Mouse (Mus musculus) neural tube, embryonic 14.5 days (tissue): ENCODE data around the gene Arhgef5. TPM values are rescaled to one million over a fixed set of nuclear protein-coding genes. Genes with fewer than 3 reads are reported as not detected.
"Not testable (repeated sequence)": the region's sequence is repeated elsewhere in the genome, so short reads cannot be mapped to it uniquely, and the experiment has no call there.

Source experiments
- ATAC-seq: fragments of 200-750 bp; cut with Nextera tagmentation; 2 replicates; pipeline ENCODE4 v1.8.0; 2017; ENCODE audit warnings: low read depth, mild to moderate bottlenecking, moderate TSS enrichment, moderate library complexity
- H3K27ac ChIP-seq: fragments of 300-500 bp; sonication (generic); 2 replicates; pipeline ENCODE4 v1.5.1; 2014; ENCODE audit warnings: low read depth, mild to moderate bottlenecking, control low read depth, low read length, moderate library complexity, mixed read lengths
- H3K27me3 ChIP-seq: fragments of 300-500 bp; sonication (generic); 2 replicates; pipeline ENCODE4 v1.6.1; 2014; ENCODE audit warnings: low read length; ENCODE audit not compliant: control insufficient read depth, insufficient read depth
- H3K36me3 ChIP-seq: fragments of 300-500 bp; sonication (generic); 2 replicates; pipeline ENCODE4 v1.6.1; 2014; ENCODE audit warnings: low read length, mixed read lengths; ENCODE audit not compliant: control insufficient read depth, insufficient read depth
- H3K4me1 ChIP-seq: fragments of 300-500 bp; sonication (generic); 2 replicates; pipeline ENCODE4 v1.6.1; 2014; ENCODE audit warnings: low read length; ENCODE audit not compliant: control insufficient read depth, insufficient read depth
- H3K4me2 ChIP-seq: fragments of 300-500 bp; sonication (generic); 2 replicates; pipeline ENCODE4 v1.6.1; 2014; ENCODE audit warnings: mild to moderate bottlenecking, low read depth, low read length, control low read depth
- H3K4me3 ChIP-seq: fragments of 300-500 bp; sonication (generic); 2 replicates; pipeline ENCODE4 v1.5.1; 2014; ENCODE audit warnings: low read depth, low read length, control low read depth, mixed read lengths
- H3K9ac ChIP-seq: fragments of 300-500 bp; sonication (generic); replicated peaks from 2 replicates; pipeline ENCODE4 v1.6.1; 2014; ENCODE audit warnings: low read depth, mild to moderate bottlenecking, control low read depth, low read length, mixed read lengths
- H3K9me3 ChIP-seq: fragments of 300-500 bp; sonication (generic); 2 replicates; pipeline ENCODE4 v1.6.1; 2016; ENCODE audit warnings: low read length; ENCODE audit not compliant: control insufficient read depth
- WGBS: fragments of 180-500 bp; shearing (Covaris S2); extraction: QIAGEN DNeasy Blood & Tissue Kit; methylation state at CpG from one replicate; pipeline ENCODE4 v1.1.7; 2014; 5-methylcytosine and 5-hydroxymethylcytosine counted together
- polyA plus RNA-seq: library from polyadenylated mRNA; unstranded; fragments of >200 nt; fragmentation: Nextera tagmentation; extraction: Ambion mirVana; gene quantifications from 2 replicates; pipeline ENCODE4 v1.2.1, GENCODE M21; 2014

The Arhgef5 gene
- polyA plus RNA-seq = 0.80 and 2.9 TPM in 2 replicates

GRCm38 (mm10) chr6:43265363-43266041 is at the start of gene Arhgef5:
Gene Arhgef5 (plus strand): TSS chr6:43265582.
- H3K4me1 ChIP-seq = peaks cover 3% of the 10 kb centered on the region; the same call in 1 of the 2 replicates
- WGBS = 1% methylated on average over 48 of the region's 48 CpGs
- H3K9me3 ChIP-seq = no peaks in the 10 kb centered on the region
- H3K36me3 ChIP-seq = no peaks in the 10 kb centered on the region
- H3K4me3 ChIP-seq = peak within 1 kb of the TSS; percentile 43
- ATAC-seq = peak; percentile 79
- H3K27ac ChIP-seq = no peak within 1 kb of the TSS
- H3K4me2 ChIP-seq = peak within 1 kb of the TSS; percentile 80
- peaks cover 8% of the 10 kb centered on the region; the same call in 1 of the 2 replicates for H3K27me3 ChIP-seq
- peak within 1 kb of the TSS; percentile 46 for H3K9ac ChIP-seq

- not testable (repeated sequence) for H3K27me3 ChIP-seq, H3K4me3 ChIP-seq, H3K9ac ChIP-seq, H3K36me3 ChIP-seq, ATAC-seq, H3K9me3 ChIP-seq, H3K27ac ChIP-seq, H3K4me1 ChIP-seq, H3K4me2 ChIP-seq
- WGBS = 85% methylated on average over 1 of the region's 1 CpGs
Observed at GRCm38 (mm10) chr6:43231255-43231654, 34.1 kb upstream of the Arhgef5 start, which contains the start of gene Olfr47. Gene Olfr47 (plus strand): TSS chr6:43231529.

DNA sequence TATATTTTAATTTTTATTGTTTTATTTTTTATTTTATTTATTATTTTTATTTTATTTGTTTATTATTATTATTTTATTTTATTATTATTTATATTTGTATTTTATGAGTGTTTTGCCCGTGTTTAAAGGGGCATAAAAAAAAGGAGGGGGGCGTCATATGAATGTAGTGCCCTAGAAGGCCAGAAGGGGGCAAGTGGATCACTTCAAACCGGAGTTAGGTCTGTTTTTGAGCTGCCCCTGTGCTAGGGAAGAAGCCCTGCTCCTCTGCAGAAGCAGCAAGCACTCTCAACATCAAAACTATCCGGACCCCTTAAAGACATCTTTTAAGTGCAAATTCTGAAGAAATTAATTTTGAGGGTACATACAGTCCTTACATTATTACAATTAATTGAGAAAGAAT is 23.3 kb upstream of the Arhgef5 start:
- H3K9ac ChIP-seq = no peak overlapping the region
- no peaks in the 10 kb centered on the region for H3K27me3 ChIP-seq
- no peaks in the 10 kb centered on the region for H3K9me3 ChIP-seq
- no peak overlapping the region for H3K4me3 ChIP-seq
- no peaks in the 10 kb centered on the region for H3K36me3 ChIP-seq
- H3K4me1 ChIP-seq = no peaks in the 10 kb centered on the region
- no peak overlapping the region for H3K4me2 ChIP-seq
- WGBS = 15% methylated on average over 4 of the region's 4 CpGs
- ATAC-seq = no peak
- H3K27ac ChIP-seq = no peak overlapping the region

- WGBS = 79% methylated on average over 3 of the region's 3 CpGs
- no peak overlapping the region for H3K4me3 ChIP-seq
- H3K4me1 ChIP-seq = no peaks in the 10 kb centered on the region
- no peaks in the 10 kb centered on the region for H3K9me3 ChIP-seq
- H3K36me3 ChIP-seq = no peaks in the 10 kb centered on the region
- no peak overlapping the region for H3K9ac ChIP-seq
- H3K27ac ChIP-seq = no peak overlapping the region
- no peak for ATAC-seq
- no peaks in the 10 kb centered on the region for H3K27me3 ChIP-seq
- no peak overlapping the region for H3K4me2 ChIP-seq
Observed at GRCm38 (mm10) chr6:43247396-43247795, 18.0 kb upstream of the Arhgef5 start.

DNA sequence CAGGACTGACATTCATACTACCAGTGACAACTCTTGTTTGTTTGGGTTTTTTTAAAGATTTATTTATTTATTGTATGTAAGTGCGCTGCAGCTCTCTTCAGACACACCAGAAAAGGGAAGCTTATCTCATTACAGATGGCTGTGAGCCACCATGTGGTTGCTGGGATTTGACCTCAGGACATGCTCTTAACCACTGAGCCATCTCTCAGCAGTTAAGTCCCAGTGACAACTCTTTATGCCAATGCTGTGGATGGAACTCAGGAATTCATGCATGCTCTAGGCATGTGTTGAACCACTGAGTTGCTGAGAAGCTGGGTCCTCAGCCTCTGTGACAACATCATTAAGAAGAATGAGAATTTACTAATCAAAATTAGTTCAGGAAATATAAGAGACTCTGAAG is 12.4 kb upstream of the Arhgef5 start:
- Histone ChIP-seq H3K9ac (no peak overlapping the region), H3K4me3 (no peak overlapping the region), H3K27ac (no peak overlapping the region), H3K4me1 (no peaks in the 10 kb centered on the region), H3K9me3 (no peaks in the 10 kb centered on the region), H3K36me3 (no peaks in the 10 kb centered on the region), H3K4me2 (no peak overlapping the region), H3K27me3 (no peaks in the 10 kb centered on the region)
- no peak for ATAC-seq
- WGBS = 91% methylated on average over 1 of the region's 1 CpGs

DNA sequence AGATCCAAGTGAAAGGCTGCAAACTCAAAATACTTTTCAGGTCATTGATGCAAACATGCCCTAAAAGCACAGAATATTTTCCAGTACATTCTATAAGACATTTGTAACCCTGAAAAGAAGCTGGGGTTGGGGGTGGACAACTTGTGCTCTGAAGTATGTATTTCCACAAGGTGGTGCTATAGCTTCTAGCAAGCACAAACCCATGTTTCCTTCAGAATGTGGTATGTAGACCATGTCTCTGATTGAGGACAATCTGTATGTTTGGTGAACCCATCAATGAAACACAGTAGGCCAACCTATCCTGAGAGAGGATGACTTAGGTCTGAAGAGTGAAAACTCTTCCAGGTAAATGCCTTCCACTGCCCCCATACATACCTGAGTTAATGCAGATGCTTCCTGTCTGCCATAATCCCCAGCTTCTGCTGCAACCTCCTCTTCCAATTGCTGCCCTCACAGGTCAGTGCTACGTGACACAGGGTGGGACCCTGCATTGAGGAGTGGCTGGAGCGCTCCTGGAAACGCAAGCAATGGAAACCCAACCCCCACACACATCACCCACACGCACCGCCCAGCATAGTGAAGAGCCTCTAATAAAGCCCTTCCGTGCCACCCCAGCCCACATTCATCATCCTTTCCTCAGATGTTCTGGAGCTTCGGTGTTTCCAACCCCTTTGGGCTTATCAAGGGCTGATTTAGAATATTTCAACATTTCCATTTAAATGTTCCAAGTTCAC is 11.0 kb upstream of the Arhgef5 start:
- no peak overlapping the region for H3K27ac ChIP-seq
- H3K9ac ChIP-seq = no peak overlapping the region
- WGBS = 62% methylated on average over 7 of the region's 7 CpGs
- no peaks in the 10 kb centered on the region for H3K4me1 ChIP-seq
- no peak for ATAC-seq
- H3K27me3 ChIP-seq = no peaks in the 10 kb centered on the region
- no peak overlapping the region for H3K4me3 ChIP-seq
- no peak overlapping the region for H3K4me2 ChIP-seq
- no peaks in the 10 kb centered on the region for H3K9me3 ChIP-seq
- H3K36me3 ChIP-seq = no peaks in the 10 kb centered on the region

DNA sequence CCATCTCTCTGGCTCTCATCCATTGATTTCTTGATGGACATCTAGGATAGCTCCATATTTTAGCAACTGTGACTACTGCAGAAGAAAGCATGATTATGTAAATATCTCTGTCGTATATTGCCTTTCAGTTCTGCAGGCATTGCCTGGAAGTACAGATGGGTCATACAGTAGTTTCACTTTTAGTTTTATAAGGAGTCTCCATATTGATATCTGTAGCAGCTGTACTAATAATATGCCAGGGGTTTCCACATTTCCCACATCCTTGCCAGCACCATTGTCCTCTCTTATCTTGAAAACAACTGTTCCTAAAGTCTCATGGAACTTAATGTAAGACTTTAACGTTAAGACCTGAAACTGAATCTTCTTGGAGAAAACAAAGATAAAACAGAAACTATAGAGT is 4.6 kb upstream of the Arhgef5 start:
- H3K4me1 ChIP-seq = peaks cover 3% of the 10 kb centered on the region; the same call in 1 of the 2 replicates
- ATAC-seq = no peak
- H3K27me3 ChIP-seq = 0 out of 2 replicates have a peak, but pooled peaks cover 4% of the 10 kb centered on the region
- H3K27ac ChIP-seq = no peak overlapping the region
- H3K4me2 ChIP-seq = no peak overlapping the region
- H3K36me3 ChIP-seq = no peaks in the 10 kb centered on the region
- H3K9me3 ChIP-seq = no peaks in the 10 kb centered on the region
- 77% methylated on average over 2 of the region's 2 CpGs for WGBS
- no peak overlapping the region for H3K9ac ChIP-seq
- no peak overlapping the region for H3K4me3 ChIP-seq

DNA sequence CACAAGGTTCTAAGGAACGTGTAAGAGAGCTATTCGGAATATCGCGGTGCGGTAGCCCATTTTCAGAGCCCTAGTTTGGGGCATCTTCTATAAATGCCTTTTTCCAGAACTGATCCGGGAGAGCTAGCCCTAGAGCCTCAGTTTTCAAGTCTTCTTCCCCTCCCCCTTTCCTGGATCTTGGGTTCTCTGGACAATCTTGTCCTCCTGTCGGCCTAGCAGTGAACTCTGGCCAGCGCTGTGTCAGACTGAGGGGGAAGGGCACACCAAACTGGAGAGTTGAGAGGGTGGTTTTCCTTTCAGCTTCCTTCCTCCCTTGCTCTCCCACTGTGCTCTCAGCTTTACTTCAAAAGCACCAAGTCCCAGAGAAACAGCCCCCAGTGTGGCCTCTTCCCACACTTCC is 974 bp downstream of the Arhgef5 start:
- H3K9me3 ChIP-seq = no peaks in the 10 kb centered on the region
- peaks cover 3% of the 10 kb centered on the region; the same call in 1 of the 2 replicates for H3K4me1 ChIP-seq
- H3K4me2 ChIP-seq = peak overlapping the region; percentile 80; the same call in 1 of the 2 replicates
- H3K27me3 ChIP-seq = peaks cover 8% of the 10 kb centered on the region; the same call in 1 of the 2 replicates
- no peak overlapping the region for H3K27ac ChIP-seq
- H3K4me3 ChIP-seq = peak overlapping the region; percentile 43; the same call in 1 of the 2 replicates
- H3K9ac ChIP-seq = no peak overlapping the region
- no peaks in the 10 kb centered on the region for H3K36me3 ChIP-seq
- ATAC-seq = no peak; the same call in 1 of the 2 replicates
- WGBS = 11% methylated on average over 8 of the region's 8 CpGs

DNA sequence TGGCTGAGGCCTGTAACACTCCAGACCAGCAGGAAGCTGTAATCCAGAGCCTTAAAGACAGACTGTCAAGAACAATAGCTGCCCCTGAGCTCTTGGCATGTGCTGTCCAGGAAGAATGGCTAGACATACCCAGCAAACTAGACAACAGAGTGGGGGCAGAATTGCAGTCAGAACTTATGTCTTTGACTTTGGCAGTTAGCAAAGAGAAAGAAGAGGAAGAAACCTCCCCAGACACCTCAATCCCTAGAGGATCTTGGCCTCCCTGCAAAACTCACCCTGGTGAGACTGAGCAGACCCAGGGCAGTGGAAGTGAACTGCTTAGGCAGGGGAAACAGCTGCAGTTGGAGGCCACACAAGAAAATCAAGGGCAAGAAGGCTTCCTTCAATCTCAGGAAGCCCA is 7.2 kb downstream of the Arhgef5 start:
- no peaks in the 10 kb centered on the region for H3K9me3 ChIP-seq
- H3K4me2 ChIP-seq = no peak overlapping the region
- no peak for ATAC-seq
- H3K27me3 ChIP-seq = no peaks in the 10 kb centered on the region; the same call in 1 of the 2 replicates
- no peak overlapping the region for H3K4me3 ChIP-seq
- no peaks in the 10 kb centered on the region for H3K36me3 ChIP-seq
- H3K4me1 ChIP-seq = no peaks in the 10 kb centered on the region
- H3K27ac ChIP-seq = no peak overlapping the region
- H3K9ac ChIP-seq = no peak overlapping the region
